Mouse (Mus musculus) G1E (cell line): ENCODE data around the gene Adam12. TPM values are rescaled to one million over a fixed set of nuclear protein-coding genes. Genes with fewer than 3 reads are reported as not detected.

Experiments
- ATAC-seq: 2 replicates; pipeline ENCODE4 v1.8.0; 2016; ENCODE audit warnings: mild to moderate bottlenecking; ENCODE audit not compliant: insufficient number of reproducible peaks, poor library complexity, low FRiP score, severe bottlenecking; ENCODE audit errors: extremely low read depth
- DNase-seq: peaks from one replicate; pipeline ENCODE4 v3.0.0; 2012; ENCODE audit warnings: low spot score
- H3K27me3 ChIP-seq: 2 replicates; pipeline ENCODE4 v1.6.1; 2012; ENCODE audit warnings: mild to moderate bottlenecking, low read length, inconsistent platforms; ENCODE audit not compliant: insufficient read depth
- H3K36me3 ChIP-seq: replicated peaks from 2 replicates; pipeline ENCODE3; 2012; ENCODE audit warnings: mild to moderate bottlenecking, inconsistent platforms
- H3K4me1 ChIP-seq: 2 replicates; pipeline ENCODE4 v1.6.1; 2012; ENCODE audit warnings: low read depth, low read length, inconsistent platforms, mixed read lengths; ENCODE audit not compliant: insufficient read depth
- H3K4me3 ChIP-seq: 2 replicates; pipeline ENCODE4 v1.5.1; 2012; ENCODE audit warnings: low read depth, mild to moderate bottlenecking, inconsistent platforms, low read length, moderate library complexity, mixed read lengths
- H3K9me3 ChIP-seq: replicated peaks from 2 replicates; pipeline ENCODE4 v1.6.1; 2012; ENCODE audit warnings: inconsistent platforms
- CTCF ChIP-seq: IDR thresholded peaks from 2 replicates; pipeline ENCODE4 v1.5.1; 2012; ENCODE audit warnings: low read depth, low read length, inconsistent platforms, mixed read lengths
- GATA1 ChIP-seq: IDR thresholded peaks from 2 replicates; pipeline ENCODE4 v1.6.1; 2012; ENCODE audit warnings: borderline replicate concordance, low read length, inconsistent platforms, mixed read lengths
- GATA2 ChIP-seq: IDR thresholded peaks from 2 replicates; pipeline ENCODE4 v1.6.1; 2012; ENCODE audit warnings: low read depth, low read length, inconsistent platforms, borderline replicate concordance
- POLR2AphosphoS5 ChIP-seq: IDR thresholded peaks from 2 replicates; pipeline ENCODE4 v1.6.1; 2012; ENCODE audit warnings: low read depth, low read length, inconsistent platforms; ENCODE audit not compliant: insufficient replicate concordance
- TAL1 ChIP-seq: conservative IDR thresholded peaks from 2 replicates; pipeline ENCODE4 v1.6.1; 2012; ENCODE audit warnings: low read depth, low read length, inconsistent platforms, mixed read lengths
- polyA plus RNA-seq: library from polyadenylated mRNA; stranded (reverse); fragments of >175 nt; gene quantifications from 2 replicates; pipeline ENCODE4 v1.2.3, GENCODE M21; 2012
- total RNA-seq, 2 experiments: library from RNA; stranded (forward) in 1 of 2; stranded (reverse) in 1 of 2; fragments of 200-1000 nt in 1 of 2; fragments of >200 nt in 1 of 2; fragmentation: Nextera tagmentation in 1 of 2; gene quantifications; 2 replicates each; pipeline ENCODE4 v1.2.3; 2014 to 2017

The Adam12 gene
- total and polyA plus RNA-seq, 3 experiments, result 0.16 TPM; not detected in 2

GRCm38 (mm10) chr7:134240579-134240978, 8.6 kb upstream of the Adam12 start:
- DNase-seq, result no peak
- TF ChIP-seq CTCF (no peak), TAL1 (no peak), GATA2 (no peak), POLR2AphosphoS5 (no peak), GATA1 (no peak)
- Histone ChIP-seq H3K4me3 (no peak overlapping the region), H3K27me3 (no peaks in the 10 kb centered on the region), H3K36me3 (no peaks in the 10 kb centered on the region), H3K9me3 (peaks cover 49% of the 10 kb centered on the region), H3K4me1 (no peaks in the 10 kb centered on the region)
- no peak for ATAC-seq

- no peaks in the 10 kb centered on the region for H3K27me3 ChIP-seq
- no peaks in the 10 kb centered on the region for H3K36me3 ChIP-seq
- H3K4me1 ChIP-seq, result no peaks in the 10 kb centered on the region
- TF ChIP-seq TAL1 (no peak), GATA1 (no peak), GATA2 (no peak), CTCF (no peak), POLR2AphosphoS5 (no peak)
- DNase-seq (no peak), ATAC-seq (no peak)
- H3K4me3 ChIP-seq, result no peak overlapping the region
- peaks cover 43% of the 10 kb centered on the region for H3K9me3 ChIP-seq
These were observed 6.9 kb upstream of the Adam12 start for GRCm38 (mm10) chr7:134238863-134239262.

GRCm38 (mm10) chr7:134237356-134237755, 5.4 kb upstream of the Adam12 start:
- Histone ChIP-seq H3K27me3 (no peaks in the 10 kb centered on the region), H3K36me3 (no peaks in the 10 kb centered on the region), H3K9me3 (peaks cover 42% of the 10 kb centered on the region), H3K4me1 (no peaks in the 10 kb centered on the region), H3K4me3 (no peak overlapping the region)
- DNase-seq (no peak), ATAC-seq (no peak)
- TF ChIP-seq TAL1, result no peak
- TF ChIP-seq GATA1, result no peak
- TF ChIP-seq POLR2AphosphoS5, result no peak
- no peak for TF ChIP-seq CTCF
- TF ChIP-seq GATA2, result no peak

- DNase-seq (no peak), ATAC-seq (no peak)
- Histone ChIP-seq H3K4me3 (no peak overlapping the region), H3K9me3 (peaks cover 43% of the 10 kb centered on the region), H3K4me1 (no peaks in the 10 kb centered on the region), H3K27me3 (no peaks in the 10 kb centered on the region), H3K36me3 (no peaks in the 10 kb centered on the region)
- TF ChIP-seq CTCF, result no peak
- TF ChIP-seq GATA1, result no peak
- no peak for TF ChIP-seq POLR2AphosphoS5
- TF ChIP-seq GATA2, result no peak
- no peak for TF ChIP-seq TAL1
These were observed 4.8 kb upstream of the Adam12 start for GRCm38 (mm10) chr7:134236727-134237126.

- no peaks in the 10 kb centered on the region for H3K36me3 ChIP-seq
- H3K9me3 ChIP-seq, result peaks cover 41% of the 10 kb centered on the region
- TF ChIP-seq GATA2, result no peak
- no peak for TF ChIP-seq CTCF
- TF ChIP-seq TAL1, result no peak
- no peak for TF ChIP-seq GATA1
- TF ChIP-seq POLR2AphosphoS5, result no peak
- no peak for ATAC-seq
- DNase-seq, result no peak
- no peak overlapping the region for H3K4me3 ChIP-seq
- H3K4me1 ChIP-seq, result no peaks in the 10 kb centered on the region
- H3K27me3 ChIP-seq, result no peaks in the 10 kb centered on the region
These were observed 3.6 kb upstream of the Adam12 start for GRCm38 (mm10) chr7:134235552-134235951.

GRCm38 (mm10) chr7:134230708-134231107, 1.2 kb downstream of the Adam12 start:
- no peak for DNase-seq
- peaks cover 59% of the 10 kb centered on the region for H3K9me3 ChIP-seq
- no peak for ATAC-seq
- H3K4me1 ChIP-seq, result no peaks in the 10 kb centered on the region
- no peaks in the 10 kb centered on the region for H3K27me3 ChIP-seq
- H3K36me3 ChIP-seq, result no peaks in the 10 kb centered on the region
- TF ChIP-seq GATA2 (no peak), TAL1 (no peak), POLR2AphosphoS5 (no peak), CTCF (no peak), GATA1 (no peak)
- no peak overlapping the region for H3K4me3 ChIP-seq

- TF ChIP-seq GATA2 (no peak), GATA1 (no peak), POLR2AphosphoS5 (no peak), TAL1 (no peak), CTCF (no peak)
- H3K4me1 ChIP-seq, result no peaks in the 10 kb centered on the region
- H3K4me3 ChIP-seq, result no peak overlapping the region
- no peaks in the 10 kb centered on the region for H3K27me3 ChIP-seq
- H3K36me3 ChIP-seq, result no peaks in the 10 kb centered on the region
- ATAC-seq (no peak), DNase-seq (no peak)
- H3K9me3 ChIP-seq, result peaks cover 68% of the 10 kb centered on the region
These were observed 2.0 kb downstream of the Adam12 start for GRCm38 (mm10) chr7:134229899-134230298.
